Mouse (Mus musculus) stomach, embryonic 14.5 days (tissue): Measurements from ENCODE around the gene Mob1b. TPM values are rescaled to one million over a fixed set of nuclear protein-coding genes. Genes with fewer than 3 reads are reported as not detected.

Experiments
- ATAC-seq: fragments of 200-750 bp; cut with Nextera tagmentation; 2 replicates; pipeline ENCODE4 v1.8.0; 2017; ENCODE audit warnings: low read depth, moderate TSS enrichment; ENCODE audit not compliant: insufficient number of reproducible peaks, insufficient read depth, low FRiP score
- H3K27ac ChIP-seq: fragments of 300-500 bp; sonication (generic); 2 replicates; pipeline ENCODE4 v1.5.1; 2014; ENCODE audit warnings: mild to moderate bottlenecking, low read length, moderate library complexity, mixed read lengths
- H3K27me3 ChIP-seq: fragments of 300-500 bp; sonication (generic); 2 replicates; pipeline ENCODE4 v1.6.1; 2014; ENCODE audit warnings: low read length, control low read depth, mixed read lengths; ENCODE audit not compliant: control insufficient read depth, insufficient read depth
- H3K36me3 ChIP-seq: fragments of 300-500 bp; sonication (generic); 2 replicates; pipeline ENCODE4 v1.6.1; 2014; ENCODE audit warnings: mild to moderate bottlenecking, control low read depth, low read length, moderate library complexity, mixed read lengths; ENCODE audit not compliant: control insufficient read depth, insufficient read depth
- H3K4me1 ChIP-seq: fragments of 300-500 bp; sonication (generic); 2 replicates; pipeline ENCODE4 v1.6.1; 2014; ENCODE audit warnings: low read length, control low read depth, mixed read lengths; ENCODE audit not compliant: control insufficient read depth, insufficient read depth
- H3K4me2 ChIP-seq: fragments of 300-500 bp; sonication (generic); replicated peaks from 2 replicates; pipeline ENCODE4 v1.6.1; 2014; ENCODE audit warnings: low read depth, low read length, control low read depth
- H3K4me3 ChIP-seq: fragments of 300-500 bp; sonication (generic); 2 replicates; pipeline ENCODE4 v1.5.1; 2014; ENCODE audit warnings: low read depth, low read length, control low read depth
- H3K9ac ChIP-seq: fragments of 300-500 bp; sonication (generic); replicated peaks from 2 replicates; pipeline ENCODE4 v1.6.1; 2014; ENCODE audit warnings: low read depth, mild to moderate bottlenecking, control low read depth, low read length, moderate library complexity, mixed read lengths
- H3K9me3 ChIP-seq: fragments of 300-500 bp; sonication (generic); 2 replicates; pipeline ENCODE4 v1.6.1; 2016; ENCODE audit warnings: low read depth, low read length, control low read depth; ENCODE audit not compliant: control insufficient read depth
- WGBS: fragments of 180-500 bp; shearing (Covaris S2); extraction: QIAGEN DNeasy Blood & Tissue Kit; methylation state at CpG from one replicate; pipeline ENCODE4 v1.1.7; 2014; 5-methylcytosine and 5-hydroxymethylcytosine counted together
- polyA plus RNA-seq: library from polyadenylated mRNA; unstranded; fragments of >200 nt; fragmentation: Nextera tagmentation; extraction: Ambion mirVana; gene quantifications from 2 replicates; pipeline ENCODE4 v1.2.1, GENCODE M21; 2014

Gene Mob1b
- 19.0 and 20.1 TPM in 2 replicates for polyA plus RNA-seq

- H3K4me3 ChIP-seq, result peak within 1 kb of the TSS; percentile 98
- ATAC-seq, result peak; percentile 97
- WGBS, result under 1% methylated on average over 54 of the region's 54 CpGs
- peak within 1 kb of the TSS; percentile 86 for H3K27ac ChIP-seq
- H3K36me3 ChIP-seq, result no peaks in the 10 kb centered on the region
- H3K9ac ChIP-seq, result peak within 1 kb of the TSS; percentile 92
- H3K4me2 ChIP-seq, result peak within 1 kb of the TSS; percentile 95
- H3K9me3 ChIP-seq, result no peaks in the 10 kb centered on the region
- H3K4me1 ChIP-seq, result peaks cover 13% of the 10 kb centered on the region
- no peaks in the 10 kb centered on the region for H3K27me3 ChIP-seq
Measured at GRCm38 (mm10) chr5:88720116-88721002, at the start of gene Mob1b. TSS of gene Mob1b (plus strand) at chr5:88720855.

GRCm38 (mm10) chr5:88674703-88675442, 45.8 kb upstream of the Mob1b start:
- H3K4me1 ChIP-seq, result peaks cover 11% of the 10 kb centered on the region
- H3K9me3 ChIP-seq, result no peaks in the 10 kb centered on the region
- under 1% methylated on average over 43 of the region's 47 CpGs for WGBS
- H3K27me3 ChIP-seq, result no peaks in the 10 kb centered on the region
- peak overlapping the region; percentile 94 for H3K9ac ChIP-seq
- H3K4me2 ChIP-seq, result peak overlapping the region; percentile 65
- H3K36me3 ChIP-seq, result peaks cover 11% of the 10 kb centered on the region
- peak overlapping the region; percentile 98 for H3K27ac ChIP-seq
- H3K4me3 ChIP-seq, result peak overlapping the region; percentile 95
- peak; percentile 42 for ATAC-seq

DNA sequence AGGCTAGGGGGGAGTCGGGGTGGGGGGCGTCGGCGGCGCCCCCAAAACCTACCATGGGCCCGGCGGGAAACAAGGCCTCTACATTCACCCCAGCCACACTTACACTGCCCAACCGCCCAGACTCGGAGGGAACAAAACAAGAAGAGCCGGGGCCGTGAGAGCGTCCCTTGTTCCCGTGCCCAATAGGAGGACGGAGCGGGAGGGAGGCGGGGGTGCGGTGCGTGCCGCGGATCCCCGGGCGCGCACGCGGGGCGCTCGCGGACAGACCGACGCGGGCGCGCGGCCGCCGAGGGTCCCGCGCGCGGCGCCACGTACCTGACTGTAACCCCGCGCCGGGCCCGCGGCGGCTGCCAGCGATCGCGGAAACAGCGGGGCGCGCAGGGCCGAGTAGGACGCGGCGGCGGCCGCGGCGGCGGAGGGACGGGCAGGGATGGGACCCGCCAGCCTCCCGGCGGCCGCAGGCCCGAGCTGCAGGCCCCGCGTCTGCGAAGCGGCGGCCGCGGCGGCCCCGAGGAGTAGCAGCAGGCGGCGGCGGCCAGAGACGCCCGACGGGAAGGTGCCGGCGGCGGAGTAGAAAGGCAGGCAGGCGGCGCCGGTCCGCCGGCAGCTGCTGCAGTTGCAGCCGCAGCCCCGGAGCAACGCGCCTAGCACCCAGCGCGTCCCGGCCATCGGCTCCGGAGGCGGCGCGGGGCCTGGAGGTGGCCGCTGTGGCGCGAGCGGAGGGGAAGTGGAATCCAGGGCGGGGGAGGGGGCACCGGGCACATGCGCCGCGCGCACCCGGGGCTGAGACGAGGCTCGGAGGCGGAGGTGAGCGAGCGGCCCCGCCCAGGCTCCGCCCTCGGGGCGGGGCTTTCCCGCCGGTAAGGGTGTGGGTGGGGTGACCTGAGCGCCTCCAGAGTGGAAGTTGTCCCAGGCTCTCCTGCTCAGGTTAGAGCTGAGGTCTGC, 44.9 kb upstream of the Mob1b start, which contains the start of gene Grsf1:
Gene Grsf1, minus strand, starts transcription at position 729 of the 945 bp plus-strand sequence.
- peak; percentile 92 for ATAC-seq
- Histone ChIP-seq H3K4me2 (peak within 1 kb of the TSS; percentile 65), H3K27me3 (no peaks in the 10 kb centered on the region), H3K27ac (peak within 1 kb of the TSS; percentile 98), H3K4me3 (peak within 1 kb of the TSS; percentile 95), H3K9me3 (no peaks in the 10 kb centered on the region), H3K36me3 (peaks cover 4% of the 10 kb centered on the region; the same call in 1 of the 2 replicates), H3K4me1 (peaks cover 11% of the 10 kb centered on the region), H3K9ac (peak within 1 kb of the TSS; percentile 94)
- WGBS, result under 1% methylated on average over 104 of the region's 127 CpGs

GRCm38 (mm10) chr5:88678929-88679328, 41.7 kb upstream of the Mob1b start:
- H3K4me2 ChIP-seq, result no peak overlapping the region
- WGBS, result 40% methylated on average over 7 of the region's 7 CpGs

DNA sequence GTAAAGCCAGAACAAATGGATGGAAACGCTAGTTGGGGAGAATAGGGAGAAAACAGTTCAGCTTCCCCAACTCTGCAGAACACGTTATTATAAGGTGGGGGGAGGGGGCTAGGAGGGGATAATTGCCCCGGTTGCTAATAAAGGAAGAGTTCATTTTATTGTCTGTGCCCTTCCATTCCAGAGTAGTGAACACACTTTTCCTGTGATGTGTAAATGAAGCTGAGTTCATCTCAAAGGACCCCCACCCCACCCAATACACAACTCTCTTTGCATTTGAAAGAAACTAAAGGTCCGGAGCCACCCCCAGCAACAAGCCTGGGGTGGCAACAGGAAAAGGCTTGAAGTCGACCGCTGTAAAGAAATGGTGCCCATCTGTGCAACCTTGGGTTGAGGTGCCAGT, 41.3 kb upstream of the Mob1b start:
- Histone ChIP-seq H3K4me2 (no peak overlapping the region), H3K4me3 (no peak overlapping the region), H3K27me3 (no peaks in the 10 kb centered on the region), H3K36me3 (no peaks in the 10 kb centered on the region), H3K9me3 (no peaks in the 10 kb centered on the region), H3K9ac (no peak overlapping the region), H3K4me1 (peaks cover 3% of the 10 kb centered on the region), H3K27ac (no peak overlapping the region)
- no peak for ATAC-seq
- WGBS, result 22% methylated on average over 6 of the region's 6 CpGs

More at GRCm38 (mm10) chr5:88678929-88679328, 41.7 kb upstream of the Mob1b start:
- Histone ChIP-seq H3K27ac (no peak overlapping the region), H3K27me3 (no peaks in the 10 kb centered on the region), H3K4me1 (peaks cover 5% of the 10 kb centered on the region), H3K4me3 (no peak overlapping the region), H3K9me3 (no peaks in the 10 kb centered on the region), H3K36me3 (no peaks in the 10 kb centered on the region), H3K9ac (no peak overlapping the region)
- no peak for ATAC-seq

DNA sequence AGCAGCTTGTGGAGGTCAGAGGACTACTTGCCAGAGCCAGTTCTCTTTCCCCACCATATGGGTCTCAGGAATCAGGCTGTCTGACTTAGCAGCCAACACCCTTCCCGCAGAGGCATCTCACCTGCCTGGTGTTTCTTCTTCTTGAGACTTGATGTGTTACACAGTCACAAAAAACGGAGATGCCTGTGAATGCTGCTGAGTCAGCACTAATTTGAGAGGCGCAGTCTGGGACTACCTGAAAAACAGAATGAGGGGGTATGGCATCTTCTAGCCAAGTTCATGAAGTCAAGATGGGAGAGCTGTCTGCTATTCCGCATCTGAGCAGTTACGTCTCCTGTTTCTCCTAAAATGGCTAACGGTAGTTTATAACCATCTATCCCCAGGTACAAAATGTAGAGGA, 40.1 kb upstream of the Mob1b start:
- no peak overlapping the region for H3K27ac ChIP-seq
- 87% methylated on average over 6 of the region's 6 CpGs for WGBS
- no peaks in the 10 kb centered on the region for H3K36me3 ChIP-seq
- no peak for ATAC-seq
- H3K4me1 ChIP-seq, result no peaks in the 10 kb centered on the region
- H3K27me3 ChIP-seq, result no peaks in the 10 kb centered on the region
- no peak overlapping the region for H3K4me3 ChIP-seq
- no peak overlapping the region for H3K4me2 ChIP-seq
- H3K9ac ChIP-seq, result no peak overlapping the region
- H3K9me3 ChIP-seq, result no peaks in the 10 kb centered on the region

DNA sequence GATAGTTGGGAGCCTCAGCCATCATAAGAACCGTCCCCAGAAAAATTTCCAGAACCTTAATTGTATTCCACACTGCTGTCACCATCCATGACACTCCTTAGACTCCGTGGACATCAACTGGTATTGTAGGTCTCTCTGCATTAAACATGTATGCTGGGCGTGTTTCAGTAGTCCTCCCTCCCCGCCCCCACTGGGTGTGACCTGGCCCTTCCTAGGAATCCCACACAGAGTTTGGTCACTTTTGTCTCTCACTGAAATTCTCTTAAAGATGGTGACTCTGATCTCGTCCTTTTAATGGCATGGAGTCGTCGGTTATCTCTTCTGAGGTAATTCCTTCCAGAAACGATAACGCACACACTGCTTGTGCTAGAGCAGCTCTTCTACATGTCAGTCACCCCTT, 36.9 kb upstream of the Mob1b start:
- H3K4me1 ChIP-seq, result no peaks in the 10 kb centered on the region
- no peaks in the 10 kb centered on the region for H3K36me3 ChIP-seq
- no peaks in the 10 kb centered on the region for H3K27me3 ChIP-seq
- WGBS, result 85% methylated on average over 9 of the region's 9 CpGs
- H3K4me3 ChIP-seq, result no peak overlapping the region
- no peak overlapping the region for H3K27ac ChIP-seq
- no peaks in the 10 kb centered on the region for H3K9me3 ChIP-seq
- H3K4me2 ChIP-seq, result no peak overlapping the region
- H3K9ac ChIP-seq, result no peak overlapping the region
- no peak for ATAC-seq

DNA sequence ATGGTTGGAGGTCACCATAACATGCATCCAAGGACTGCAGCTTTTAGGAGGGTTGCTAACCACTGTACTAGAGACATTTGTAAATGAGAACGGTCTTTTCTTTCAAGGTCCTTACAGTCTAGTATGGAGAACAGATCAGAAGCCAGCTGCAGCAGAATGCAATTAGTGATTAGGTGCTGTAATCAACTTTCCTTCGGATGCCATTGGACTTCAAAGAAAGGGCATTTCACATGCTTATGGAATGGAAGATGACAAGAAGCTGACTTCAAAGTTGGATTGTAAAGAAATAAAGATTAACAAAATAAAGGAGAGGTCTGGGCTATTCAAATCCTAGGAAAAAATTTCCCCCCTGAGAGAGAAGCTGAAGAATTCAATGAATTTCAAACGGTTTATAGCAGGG, 36.4 kb upstream of the Mob1b start:
- no peak for ATAC-seq
- H3K27ac ChIP-seq, result no peak overlapping the region
- H3K4me1 ChIP-seq, result no peaks in the 10 kb centered on the region
- no peaks in the 10 kb centered on the region for H3K27me3 ChIP-seq
- no peak overlapping the region for H3K4me3 ChIP-seq
- H3K4me2 ChIP-seq, result no peak overlapping the region
- no peak overlapping the region for H3K9ac ChIP-seq
- H3K9me3 ChIP-seq, result no peaks in the 10 kb centered on the region
- 19% methylated on average over 3 of the region's 3 CpGs for WGBS
- no peaks in the 10 kb centered on the region for H3K36me3 ChIP-seq
